Mouse (Mus musculus): ENCODE results near the gene Olfr1002. TPM values are rescaled to one million over a fixed set of nuclear protein-coding genes. Genes with fewer than 3 reads are reported as not detected.
"Not testable (repeated sequence)": the region's sequence is repeated elsewhere in the genome, so short reads cannot be mapped to it uniquely, and the experiment has no call there.

The Olfr1002 gene
- total RNA-seq (2021) = not detected

DNA sequence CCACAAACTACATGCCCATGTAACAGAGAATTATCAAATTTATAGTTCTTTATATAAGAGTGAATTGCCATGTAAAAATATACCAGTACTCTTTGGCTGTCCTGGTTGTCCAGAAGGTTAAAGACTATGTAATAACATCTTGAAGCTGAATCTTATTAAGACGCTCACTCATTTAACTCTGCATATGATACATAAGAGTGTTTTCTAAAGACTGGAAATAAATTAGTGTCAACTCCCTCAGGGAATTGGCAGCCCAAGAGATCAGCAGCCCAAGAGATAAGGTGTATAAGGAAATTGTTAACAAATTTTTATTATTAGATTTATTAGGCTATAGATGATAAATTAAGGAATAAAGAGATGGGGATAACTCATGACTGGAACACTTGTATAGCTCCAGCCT is at the start of gene Olfr1002:
Gene Olfr1002 (minus strand): TSS at position 101 of the 400 bp plus-strand sequence.
- DNase-seq (ENCODE audit: extremely low spot score in 1 of 2, low spot score in 1 of 2) = no peak

DNA sequence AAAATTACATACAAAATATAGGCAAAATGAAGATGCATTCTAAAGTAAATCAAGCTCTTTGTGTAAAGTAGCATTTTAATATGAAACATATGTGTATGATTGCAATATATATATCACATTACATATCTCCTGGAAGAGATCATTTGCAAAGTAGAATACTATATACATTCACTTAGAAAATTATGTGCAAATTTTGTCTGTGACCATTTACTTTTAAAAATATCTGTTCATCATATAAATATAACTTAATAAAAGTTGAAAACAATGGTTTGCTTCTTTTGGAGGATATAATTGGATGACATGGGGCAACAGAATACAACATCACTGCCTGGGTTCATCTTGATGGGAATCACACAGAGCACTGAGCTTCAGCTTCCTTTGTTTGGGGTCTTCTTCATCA is 38.6 kb upstream of the Olfr1002 start, which contains the start of gene Olfr1008:
Gene Olfr1008 (plus strand): TSS at position 301 of the 400 bp plus-strand sequence.
- DNase-seq (ENCODE audit: extremely low spot score in 1 of 2, low spot score in 1 of 2) = no peak

DNA sequence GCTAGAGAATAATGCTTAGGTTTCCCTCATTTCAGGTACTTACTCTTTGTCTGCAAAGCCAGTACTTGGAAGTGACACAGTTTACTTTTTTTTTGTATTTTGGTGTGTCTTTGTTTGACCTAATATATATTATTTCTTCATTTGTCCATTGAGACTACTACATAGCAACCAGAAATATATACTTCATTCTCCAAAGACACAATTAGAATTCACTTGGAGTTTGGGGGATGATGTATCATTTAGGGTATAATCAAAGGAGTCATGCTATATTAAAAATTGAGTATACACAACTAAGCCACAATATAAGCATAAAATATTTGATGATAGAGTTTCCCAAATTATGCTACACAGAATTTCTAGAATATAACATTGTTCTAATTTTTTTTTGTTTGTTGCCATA is 28.2 kb upstream of the Olfr1002 start, which contains the start of gene Olfr1006:
Gene Olfr1006 (minus strand): TSS at position 101 of the 400 bp plus-strand sequence.
- DNase-seq (ENCODE audit: extremely low spot score in 1 of 2, low spot score in 1 of 2) = no peak

DNA sequence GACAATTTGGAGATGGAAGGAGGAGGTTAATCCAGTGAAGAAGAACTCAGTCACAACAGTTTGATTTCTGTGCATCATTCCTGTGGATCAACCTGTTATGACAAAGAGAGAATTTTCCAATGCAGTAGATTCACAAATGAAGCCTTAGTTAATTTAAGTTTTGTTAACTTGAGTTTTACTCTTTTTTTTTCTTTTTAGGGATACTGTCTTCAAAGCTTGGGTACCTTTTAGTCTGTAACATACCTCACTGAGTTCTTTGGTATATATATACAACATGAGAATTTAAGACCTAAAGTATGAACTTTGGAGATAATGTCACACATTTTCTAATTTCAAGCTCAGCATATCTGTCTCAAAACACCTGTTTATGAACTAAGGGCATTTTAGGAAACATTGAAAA is 13.9 kb upstream of the Olfr1002 start, which contains the start of gene Olfr154:
Gene Olfr154 (minus strand): TSS at position 101 of the 400 bp plus-strand sequence.
- not testable (repeated sequence) for DNase-seq (ENCODE audit: extremely low spot score in 1 of 2, low spot score in 1 of 2)

DNA sequence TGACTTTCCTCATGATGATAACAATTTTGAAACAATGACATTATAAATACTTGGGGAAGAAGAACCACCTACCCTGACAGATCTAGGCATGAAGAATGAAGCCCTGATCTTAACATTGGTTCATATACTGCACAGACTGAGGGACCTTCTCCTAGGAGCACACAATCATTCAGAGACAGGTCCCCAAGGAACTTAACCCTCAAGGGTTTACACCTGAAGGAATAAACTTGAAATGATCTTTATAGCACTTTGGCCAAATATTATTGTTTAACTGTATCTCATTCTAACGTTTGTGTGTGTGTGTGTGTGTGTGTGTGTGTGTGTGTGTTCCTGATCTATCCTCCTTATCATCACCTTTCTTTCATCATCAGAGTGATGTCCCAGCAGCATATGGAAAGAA is 38.7 kb downstream of the Olfr1002 start, which contains the start of gene Olfr1000:
Gene Olfr1000 (minus strand): TSS at position 101 of the 400 bp plus-strand sequence.
- no peak for DNase-seq (ENCODE audit: extremely low spot score in 1 of 2, low spot score in 1 of 2)

Other genes with a start within 250 kb of the Olfr1002 start
- not detected for gene Olfr992, start 241.2 kb downstream of the Olfr1002 start, total RNA-seq (2021)
- gene Olfr993, start 235.8 kb downstream of the Olfr1002 start, total RNA-seq (2021) = not detected
- not detected for gene Olfr994, start 214.3 kb downstream of the Olfr1002 start, total RNA-seq (2021)
- gene Olfr995, start 207.1 kb downstream of the Olfr1002 start, total RNA-seq (2021) = not detected
- under 1 TPM; 0.20 to 0.21 TPM for gene 4833423E24Rik, start 131.7 kb downstream of the Olfr1002 start, total RNA-seq (2021)
- gene Olfr996, start 71.5 kb downstream of the Olfr1002 start, total RNA-seq (2021) = not detected
- gene Olfr998, start 61.8 kb downstream of the Olfr1002 start, total RNA-seq (2021) = not detected
- gene Olfr1000, start 38.8 kb downstream of the Olfr1002 start, total RNA-seq (2021) = not detected
- gene Olfr154, start 13.8 kb upstream of the Olfr1002 start, total RNA-seq (2021) = not detected
- not detected for gene Olfr1006, start 28.1 kb upstream of the Olfr1002 start, total RNA-seq (2021)
- not detected for gene Olfr1008, start 38.7 kb upstream of the Olfr1002 start, total RNA-seq (2021)
- not detected for gene Olfr1009, start 64.7 kb upstream of the Olfr1002 start, total RNA-seq (2021)
- not detected for gene Olfr1012, start 112.1 kb upstream of the Olfr1002 start, total RNA-seq (2021)
- not detected for gene Olfr1013, start 116.4 kb upstream of the Olfr1002 start, total RNA-seq (2021)
- not detected for gene Olfr1014, start 122.0 kb upstream of the Olfr1002 start, total RNA-seq (2021)
- gene Olfr1015, start 131.3 kb upstream of the Olfr1002 start, total RNA-seq (2021) = not detected
- not detected for gene Olfr1016, start 151.8 kb upstream of the Olfr1002 start, total RNA-seq (2021)
- gene Olfr1018, start 167.8 kb upstream of the Olfr1002 start, total RNA-seq (2021) = not detected
- not detected for gene Olfr1019, start 194.8 kb upstream of the Olfr1002 start, total RNA-seq (2021)
- gene Olfr1020, start 196.3 kb upstream of the Olfr1002 start, total RNA-seq (2021) = not detected
- not detected for gene Olfr1022, start 217.9 kb upstream of the Olfr1002 start, total RNA-seq (2021)
- not detected for gene Olfr1023, start 234.9 kb upstream of the Olfr1002 start, total RNA-seq (2021)

All from layer of hippocampus, postnatal 25 days (tissue).